Mouse (Mus musculus) liver, postnatal 0 days (tissue): ENCODE results near the gene Pard3b. TPM values are rescaled to one million over a fixed set of nuclear protein-coding genes. Genes with fewer than 3 reads are reported as not detected.

Experiments used
- ATAC-seq: fragments of 200-750 bp; cut with Nextera tagmentation; 2 replicates; pipeline ENCODE4 v1.8.0; 2017; ENCODE audit warnings: mild to moderate bottlenecking, moderate library complexity
- DNase-seq: peaks from one replicate; pipeline ENCODE4 v3.0.0-alpha.2; 2016
- H3K27ac ChIP-seq: fragments of 300-500 bp; sonication (generic); 2 replicates; pipeline ENCODE4 v1.5.1; 2014; ENCODE audit warnings: antibody characterized with exemption, moderate library complexity, mild to moderate bottlenecking, low read depth
- H3K27me3 ChIP-seq: fragments of 300-500 bp; sonication (generic); 2 replicates; pipeline ENCODE4 v1.6.1; 2014; ENCODE audit warnings: low read length, control low read depth, mixed read lengths; ENCODE audit not compliant: insufficient read depth
- H3K36me3 ChIP-seq: fragments of 300-500 bp; sonication (generic); replicated peaks from 2 replicates; pipeline ENCODE4 v1.6.1; 2014; ENCODE audit warnings: mild to moderate bottlenecking, control low read depth, low read length, moderate library complexity, mixed read lengths; ENCODE audit not compliant: insufficient read depth
- H3K4me1 ChIP-seq: fragments of 300-500 bp; sonication (generic); 2 replicates; pipeline ENCODE4 v1.6.1; 2014; ENCODE audit warnings: antibody characterized with exemption, mild to moderate bottlenecking, control low read depth; ENCODE audit not compliant: insufficient read depth
- H3K4me2 ChIP-seq: fragments of 300-500 bp; sonication (generic); 2 replicates; pipeline ENCODE4 v1.6.1; 2014; ENCODE audit warnings: low read depth, mild to moderate bottlenecking, low read length, moderate library complexity, mixed read lengths
- H3K4me3 ChIP-seq: fragments of 300-500 bp; sonication (generic); 2 replicates; pipeline ENCODE4 v1.5.1; 2014; ENCODE audit warnings: low read depth, low read length
- H3K9ac ChIP-seq: fragments of 300-500 bp; sonication (generic); replicated peaks from 2 replicates; pipeline ENCODE4 v1.6.1; 2014; ENCODE audit warnings: mild to moderate bottlenecking, moderate library complexity
- H3K9me3 ChIP-seq: fragments of 300-500 bp; sonication (generic); 2 replicates; pipeline ENCODE4 v1.6.1; 2016; ENCODE audit warnings: mild to moderate bottlenecking, control low read depth, low read length, mixed read lengths
- CTCF ChIP-seq: sonication (generic); IDR thresholded peaks from 2 replicates; pipeline ENCODE4 v1.5.1; 2016; ENCODE audit warnings: antibody characterized with exemption, low read depth
- EP300 ChIP-seq: IDR thresholded peaks from 2 replicates; pipeline ENCODE4 v1.6.1; 2016; ENCODE audit warnings: antibody characterized with exemption, low read depth, mild to moderate bottlenecking
- WGBS: fragments of 180-500 bp; shearing (Covaris S2); extraction: QIAGEN DNeasy Blood & Tissue Kit; methylation state at CpG from one replicate; pipeline ENCODE4 v1.1.7; 2014; ENCODE audit not compliant: insufficient replicate concordance; 5-methylcytosine and 5-hydroxymethylcytosine counted together
- polyA plus RNA-seq: library from polyadenylated mRNA; unstranded; fragments of >200 nt; fragmentation: Nextera tagmentation; extraction: Ambion mirVana; gene quantifications from 2 replicates; pipeline ENCODE4 v1.2.1, GENCODE M21; 2015

Gene Pard3b
- polyA plus RNA-seq, 1 experiment from 2014 or later: 2.8 TPM

DNA sequence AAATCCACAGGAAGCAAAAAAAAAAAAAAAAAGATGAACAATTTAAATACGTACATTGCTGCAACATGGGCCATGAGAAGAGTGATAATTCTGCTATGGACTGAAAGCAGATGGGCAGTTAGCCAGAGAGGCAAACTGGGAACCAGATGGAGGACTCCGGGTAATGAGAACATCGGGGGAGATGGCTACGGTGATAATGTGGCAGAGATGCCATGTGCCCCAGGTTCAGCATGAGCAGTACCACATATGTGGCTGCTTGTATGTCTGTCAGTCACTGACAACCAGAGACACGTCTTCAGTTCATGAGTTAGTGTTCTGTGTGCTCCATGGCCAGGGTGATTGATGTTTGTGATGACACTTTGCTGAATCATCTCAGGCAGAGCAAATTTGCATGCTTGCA is 157.7 kb downstream of the Pard3b start:
- no peak for DNase-seq
- H3K4me3 ChIP-seq: no peak overlapping the region

GRCm38 (mm10) chr1:61820213-61820612 is 181.6 kb downstream of the Pard3b start:
- no peak for TF ChIP-seq EP300
- TF ChIP-seq CTCF: no peak
- Histone ChIP-seq H3K9ac (no peak overlapping the region), H3K4me2 (no peak overlapping the region), H3K4me1 (no peaks in the 10 kb centered on the region), H3K9me3 (no peaks in the 10 kb centered on the region), H3K36me3 (no peaks in the 10 kb centered on the region), H3K27ac (no peak overlapping the region), H3K4me3 (no peak overlapping the region), H3K27me3 (no peaks in the 10 kb centered on the region)
- 0% methylated on average over 1 of the region's 1 CpGs for WGBS
- DNase-seq (no peak), ATAC-seq (no peak)

More for the DNA sequence above, 157.7 kb downstream of the Pard3b start:
- no peak overlapping the region for H3K9ac ChIP-seq
- H3K36me3 ChIP-seq: no peaks in the 10 kb centered on the region
- no peak overlapping the region for H3K4me2 ChIP-seq
- WGBS: 75% methylated on average over 5 of the region's 5 CpGs
- no peaks in the 10 kb centered on the region for H3K27me3 ChIP-seq
- H3K4me1 ChIP-seq: no peaks in the 10 kb centered on the region
- no peaks in the 10 kb centered on the region for H3K9me3 ChIP-seq
- ATAC-seq: no peak
- no peak overlapping the region for H3K27ac ChIP-seq
- TF ChIP-seq EP300 (no peak), CTCF (no peak)

DNA sequence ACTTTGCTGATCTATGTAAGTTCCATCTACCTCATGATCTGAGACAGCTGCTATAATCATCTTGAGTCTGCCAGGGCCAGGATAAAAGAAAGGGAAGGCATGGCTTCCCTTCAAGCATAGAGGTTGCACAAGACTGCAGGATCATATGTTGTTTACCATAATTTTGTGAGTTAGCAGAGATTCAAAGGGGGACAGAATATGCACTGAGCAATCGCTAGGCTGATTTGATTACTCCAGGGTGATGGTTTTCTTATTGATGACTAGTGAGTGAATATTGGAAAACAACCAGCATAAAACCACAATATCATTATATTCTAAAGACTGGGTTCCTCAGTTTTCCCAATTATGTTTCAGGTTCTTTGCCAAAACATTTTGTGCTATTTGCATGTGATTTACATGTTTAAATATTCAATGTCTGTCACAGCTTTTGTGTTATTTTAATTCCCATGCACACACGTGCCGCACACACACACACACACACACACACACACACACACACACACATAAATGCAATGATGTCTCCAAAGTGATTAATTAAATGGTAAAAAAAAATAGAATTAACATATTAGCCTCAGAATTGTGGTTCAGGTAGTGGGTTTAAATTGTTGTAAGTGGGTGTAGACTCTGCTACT is 187.1 kb downstream of the Pard3b start:
- H3K4me3 ChIP-seq: no peak overlapping the region
- no peaks in the 10 kb centered on the region for H3K4me1 ChIP-seq
- DNase-seq (no peak), ATAC-seq (no peak)
- no peak overlapping the region for H3K27ac ChIP-seq
- TF ChIP-seq CTCF: no peak
- TF ChIP-seq EP300: no peak
- H3K27me3 ChIP-seq: no peaks in the 10 kb centered on the region
- WGBS: 89% methylated on average over 3 of the region's 3 CpGs
- no peaks in the 10 kb centered on the region for H3K9me3 ChIP-seq
- no peak overlapping the region for H3K4me2 ChIP-seq
- H3K36me3 ChIP-seq: no peaks in the 10 kb centered on the region
- no peak overlapping the region for H3K9ac ChIP-seq

- Histone ChIP-seq H3K9me3 (no peaks in the 10 kb centered on the region), H3K27me3 (no peaks in the 10 kb centered on the region), H3K4me3 (no peak overlapping the region), H3K4me1 (no peaks in the 10 kb centered on the region), H3K9ac (no peak overlapping the region), H3K4me2 (no peak overlapping the region), H3K36me3 (no peaks in the 10 kb centered on the region), H3K27ac (no peak overlapping the region)
- DNase-seq (no peak), ATAC-seq (no peak)
- 73% methylated on average over 6 of the region's 6 CpGs for WGBS
- TF ChIP-seq CTCF (no peak), EP300 (no peak)
Measured at GRCm38 (mm10) chr1:61837006-61837544, 198.5 kb downstream of the Pard3b start.

DNA sequence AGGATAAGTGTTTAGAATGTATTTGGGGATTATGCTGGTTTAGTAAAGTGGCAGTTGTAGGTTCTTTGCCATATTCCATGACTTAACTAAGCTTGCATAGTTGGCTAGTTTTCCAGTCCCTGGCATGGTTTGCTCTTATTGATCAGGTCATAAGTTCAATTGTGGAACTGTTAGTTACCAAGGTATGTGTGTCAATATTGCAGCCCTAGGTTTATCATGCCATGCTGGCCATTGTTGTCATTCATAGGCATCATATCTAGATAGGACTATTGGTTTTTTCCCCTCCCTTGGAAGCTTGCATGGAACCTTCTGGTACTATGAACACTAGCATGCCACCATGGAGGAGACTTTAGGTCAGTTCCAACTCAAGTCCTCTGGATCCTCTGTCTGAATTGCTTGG is 208.0 kb downstream of the Pard3b start:
- H3K4me3 ChIP-seq: no peak overlapping the region
- peak; percentile 13 for DNase-seq
- H3K4me1 ChIP-seq: 0 out of 2 replicates have a peak, but pooled peaks cover 4% of the 10 kb centered on the region
- H3K4me2 ChIP-seq: no peak overlapping the region
- no peaks in the 10 kb centered on the region for H3K9me3 ChIP-seq
- TF ChIP-seq EP300 (no peak), CTCF (no peak)
- no peak overlapping the region for H3K27ac ChIP-seq
- no peaks in the 10 kb centered on the region for H3K27me3 ChIP-seq
- no peak overlapping the region for H3K9ac ChIP-seq
- peak; percentile 86 for ATAC-seq
- no peaks in the 10 kb centered on the region for H3K36me3 ChIP-seq

- no peak overlapping the region for H3K9ac ChIP-seq
- no peaks in the 10 kb centered on the region for H3K27me3 ChIP-seq
- TF ChIP-seq CTCF (no peak), EP300 (no peak)
- no peaks in the 10 kb centered on the region for H3K36me3 ChIP-seq
- H3K4me3 ChIP-seq: no peak overlapping the region
- no peak for DNase-seq
- ATAC-seq: no peak
- WGBS: 76% methylated on average over 6 of the region's 6 CpGs
- H3K4me2 ChIP-seq: no peak overlapping the region
- no peak overlapping the region for H3K27ac ChIP-seq
- H3K9me3 ChIP-seq: no peaks in the 10 kb centered on the region
- H3K4me1 ChIP-seq: 0 out of 2 replicates have a peak, but pooled peaks cover 4% of the 10 kb centered on the region
Measured at GRCm38 (mm10) chr1:61849029-61849714, 210.5 kb downstream of the Pard3b start.
